Mouse (Mus musculus) granulocyte monocyte progenitor cell, adult 5-6 weeks (primary cell): ENCODE measurements around the gene Ankrd11. TPM values are rescaled to one million over a fixed set of nuclear protein-coding genes. Genes with fewer than 3 reads are reported as not detected.
A peak's percentile ranks its signal among the peaks of the same experiment; 100 is the strongest.
"Not testable (repeated sequence)": the region's sequence is repeated elsewhere in the genome, so short reads cannot be mapped to it uniquely, and the experiment has no call there.

Experiments
- ATAC-seq: replicated peaks from 2 replicates; pipeline ENCODE4 v1.8.0; 2016; ENCODE audit warnings: mild to moderate bottlenecking, moderate TSS enrichment, inconsistent platforms; ENCODE audit not compliant: poor library complexity, severe bottlenecking
- total RNA-seq, 2 experiments: library from RNA; stranded (forward) in 1 of 2; stranded (reverse) in 1 of 2; fragments of 200-712, 200-1000 nt in 1 of 2; fragments of >200 nt in 1 of 2; fragmentation: Nextera tagmentation in 1 of 2; gene quantifications; 2 replicates each; pipeline ENCODE4 v1.2.3; 2014 to 2017

Gene Ankrd11
- total RNA-seq, 2 experiments from 2014 or later, result 63.9 to 86.3 TPM

DNA sequence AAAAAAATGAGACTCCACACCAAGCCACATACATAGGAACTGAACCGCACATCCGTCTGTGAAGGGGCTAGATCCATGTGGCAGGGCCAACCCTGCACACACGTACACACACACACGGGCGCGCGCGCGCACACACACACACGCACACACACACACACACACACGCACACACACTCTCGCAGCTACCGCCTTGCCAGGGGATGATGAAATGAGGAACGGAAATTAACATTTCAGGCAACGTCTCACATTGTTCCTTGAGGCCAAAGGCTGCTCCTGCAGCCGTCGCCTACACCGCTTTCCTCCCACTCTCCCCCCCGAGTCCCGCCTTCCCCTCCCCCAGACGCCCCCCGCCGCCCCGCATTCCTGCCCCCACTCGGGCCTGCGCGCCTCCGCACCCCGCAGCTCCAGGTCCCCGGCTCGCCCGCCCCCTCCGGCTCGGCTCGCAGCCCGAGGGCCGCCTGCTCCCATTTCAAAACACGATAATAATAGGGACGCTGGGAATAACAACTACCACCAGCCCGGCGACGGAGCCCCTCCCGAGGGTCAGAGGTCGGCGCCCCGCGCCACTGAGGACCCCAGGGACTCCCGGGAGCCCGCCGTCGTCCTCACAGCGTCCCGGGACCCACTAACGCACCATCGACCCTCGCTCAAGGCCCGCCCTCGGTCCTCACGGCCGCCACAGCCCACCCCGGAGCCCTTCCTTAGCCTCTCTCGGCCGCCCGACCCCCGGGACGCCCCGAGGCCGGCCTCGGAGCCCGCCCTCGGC is 886 bp downstream of the Ankrd11 start:
- ATAC-seq, result peak; percentile 30

DNA sequence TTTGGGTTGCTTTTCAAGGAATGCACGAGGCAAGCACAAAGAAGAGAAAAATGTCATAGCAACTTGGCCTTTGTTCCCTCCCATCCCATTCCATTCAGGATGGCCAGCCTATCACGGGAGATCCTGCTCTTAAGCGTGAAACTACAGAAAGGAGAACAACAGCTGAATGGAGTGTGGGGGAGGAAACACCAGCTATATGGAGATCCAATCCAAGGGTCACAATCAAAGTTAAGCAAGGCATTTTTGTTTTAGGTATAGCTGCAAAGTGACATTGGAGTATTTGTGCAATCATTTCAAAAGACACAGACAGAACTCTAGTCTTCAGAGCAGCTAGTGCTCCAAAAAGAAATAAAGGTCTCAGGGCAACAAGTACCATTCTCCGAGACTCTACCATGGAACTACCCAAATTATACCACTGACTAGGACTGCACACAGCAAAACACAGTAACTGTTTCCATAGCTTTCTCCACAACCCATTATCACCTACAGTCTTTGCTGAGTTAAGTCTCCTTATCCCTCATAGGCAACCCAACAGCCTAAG is 1.9 kb downstream of the Ankrd11 start:
- peak; percentile 25 for ATAC-seq

DNA sequence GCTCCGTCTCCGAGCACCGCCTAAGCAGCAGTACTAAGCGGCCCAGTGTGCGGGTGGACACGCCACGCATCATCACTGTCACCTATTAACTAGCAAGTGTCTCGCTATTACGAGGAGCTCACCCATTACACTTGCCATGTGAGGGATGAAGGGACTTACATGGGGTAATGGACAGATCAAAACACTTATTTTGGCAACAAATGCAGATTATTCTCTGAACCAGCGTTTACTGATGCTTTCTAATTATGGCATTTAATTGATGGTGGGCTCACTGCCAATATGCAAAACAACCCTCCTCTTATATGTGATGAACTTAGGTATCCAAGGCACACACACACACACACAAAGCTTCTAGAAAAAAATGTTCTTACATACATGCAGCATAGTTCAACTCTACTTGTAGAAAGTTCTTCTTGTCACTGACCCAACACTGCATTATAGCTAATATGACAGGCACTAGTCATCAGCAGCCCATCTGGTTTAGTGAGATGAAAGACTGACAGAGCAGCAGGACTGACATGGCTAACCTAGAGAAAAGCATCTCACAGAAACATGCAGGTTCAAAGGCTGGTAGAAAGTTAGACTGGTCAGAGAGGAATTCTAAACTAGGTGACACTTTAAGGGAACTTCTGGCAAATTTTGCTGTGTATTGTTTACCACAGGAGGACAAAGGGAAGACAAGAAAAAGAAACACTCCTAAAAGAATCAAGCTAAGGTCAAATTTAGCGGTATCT is 2.5 kb downstream of the Ankrd11 start:
- ATAC-seq, result no peak

DNA sequence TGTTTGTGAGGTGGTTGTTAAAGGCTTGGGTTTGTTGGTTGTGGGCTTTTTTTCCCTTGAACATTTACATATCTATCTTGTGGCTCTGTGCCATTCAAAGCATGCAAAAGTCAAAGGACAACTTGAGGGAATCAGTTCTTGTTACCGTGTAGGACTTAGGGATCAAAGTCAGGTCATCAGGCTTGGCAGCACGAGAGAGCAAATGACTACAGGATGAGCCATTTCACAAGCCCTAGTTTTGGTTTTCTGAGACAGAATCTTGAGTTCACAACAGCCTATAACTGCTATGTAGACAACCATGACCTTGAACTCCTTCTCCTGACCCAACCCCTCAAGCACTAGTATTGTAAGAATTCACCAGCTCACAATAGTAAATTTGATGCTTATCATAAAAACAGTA is 3.7 kb downstream of the Ankrd11 start:
- ATAC-seq, result no peak

DNA sequence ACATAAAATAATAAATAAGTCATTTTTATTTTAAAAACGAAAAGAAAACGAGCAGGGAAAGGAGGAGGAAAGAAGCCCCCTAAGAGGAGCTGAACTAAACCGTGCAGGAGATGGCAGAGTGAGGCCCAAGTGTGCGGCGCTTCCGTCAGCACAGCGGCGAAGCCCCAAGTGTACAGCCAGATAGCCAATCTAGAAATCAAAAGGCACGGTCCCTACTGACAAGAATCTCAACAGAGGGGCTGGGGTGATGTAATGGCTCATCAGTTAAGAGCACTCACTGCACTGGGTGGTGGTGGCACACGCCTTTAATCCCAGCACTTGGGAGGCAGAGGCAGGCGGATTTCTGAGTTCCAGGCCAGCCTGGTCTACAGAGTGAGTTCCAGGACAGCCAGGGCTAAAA is 4.6 kb downstream of the Ankrd11 start:
- ATAC-seq, result no peak

DNA sequence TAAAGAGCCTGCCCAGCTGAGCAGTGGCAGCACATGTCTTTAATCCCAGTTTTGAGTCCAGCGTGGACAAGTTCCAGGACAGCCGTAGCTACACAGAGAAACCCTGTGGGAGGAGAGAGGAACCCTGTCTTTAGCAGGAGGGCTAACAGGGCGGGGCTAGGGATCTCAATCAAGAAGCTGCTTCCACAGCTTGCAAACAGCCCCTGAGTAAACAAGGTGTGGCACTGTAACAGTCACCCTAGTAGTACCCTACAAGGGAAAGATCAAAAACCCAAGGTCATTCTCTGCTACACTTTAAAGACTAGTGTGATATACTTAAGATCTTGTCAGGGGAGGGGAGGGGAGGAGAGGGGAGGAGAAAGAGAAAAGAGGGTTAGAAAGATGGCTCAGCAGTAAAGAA is 5.1 kb downstream of the Ankrd11 start:
- no peak for ATAC-seq

DNA sequence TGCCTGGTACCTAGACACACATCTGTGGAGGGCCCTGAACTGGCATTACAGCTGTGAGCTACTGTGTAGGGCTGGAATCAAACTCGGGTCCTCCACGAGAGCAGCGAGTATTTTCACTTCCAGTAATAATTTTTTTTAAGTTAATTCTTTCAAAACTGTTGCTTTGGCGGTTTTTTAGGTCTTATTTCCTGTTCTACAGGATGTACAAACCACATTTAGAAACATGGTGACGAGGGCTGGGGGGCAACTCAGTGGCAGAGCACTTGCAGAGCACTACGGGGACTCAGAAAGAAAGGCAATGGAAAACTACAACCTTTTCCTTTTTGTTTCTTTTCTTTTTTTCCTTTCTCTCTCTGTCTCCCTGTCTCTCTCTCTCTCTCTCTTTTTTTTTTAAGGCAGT is 7.9 kb downstream of the Ankrd11 start:
- peak; percentile 57 for ATAC-seq

DNA sequence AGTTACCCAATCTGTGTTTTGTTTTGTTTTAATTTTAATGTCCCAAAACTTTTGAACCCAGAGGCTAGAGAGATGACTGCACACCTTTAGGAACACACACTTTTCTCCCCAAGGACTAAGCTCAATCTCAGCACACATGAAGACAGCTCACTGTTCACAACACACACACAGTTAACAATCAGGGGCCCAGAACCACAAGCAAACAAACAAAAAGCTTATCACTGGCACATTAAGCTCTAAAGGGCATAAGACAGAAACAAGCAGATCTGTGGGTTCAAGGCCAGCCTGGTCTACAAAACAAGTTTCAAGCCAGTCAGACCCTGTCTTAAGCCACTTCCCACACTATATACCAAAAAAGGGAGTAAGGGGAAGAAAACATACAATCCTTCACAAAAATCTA is 8.6 kb downstream of the Ankrd11 start:
- no peak for ATAC-seq

DNA sequence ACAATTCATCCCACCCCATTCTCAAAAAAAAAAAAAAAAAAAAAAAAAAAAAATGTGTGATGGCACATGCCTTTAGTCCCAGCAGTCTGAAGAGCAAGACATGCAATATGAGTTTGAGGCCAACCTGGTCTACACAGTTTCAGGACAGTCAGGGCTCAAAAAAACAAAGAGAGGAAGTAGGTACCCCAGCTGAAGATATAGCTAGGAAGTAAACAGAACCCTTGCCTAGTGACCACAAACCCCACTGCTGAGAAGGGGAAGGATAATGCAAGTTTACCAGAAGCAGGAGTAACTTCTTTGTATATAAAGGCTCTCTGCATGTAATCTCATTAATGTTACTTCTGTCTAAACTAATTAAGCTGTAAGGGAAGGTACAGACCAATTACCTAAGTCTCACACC is 9.3 kb downstream of the Ankrd11 start:
- peak; percentile 70 for ATAC-seq

DNA sequence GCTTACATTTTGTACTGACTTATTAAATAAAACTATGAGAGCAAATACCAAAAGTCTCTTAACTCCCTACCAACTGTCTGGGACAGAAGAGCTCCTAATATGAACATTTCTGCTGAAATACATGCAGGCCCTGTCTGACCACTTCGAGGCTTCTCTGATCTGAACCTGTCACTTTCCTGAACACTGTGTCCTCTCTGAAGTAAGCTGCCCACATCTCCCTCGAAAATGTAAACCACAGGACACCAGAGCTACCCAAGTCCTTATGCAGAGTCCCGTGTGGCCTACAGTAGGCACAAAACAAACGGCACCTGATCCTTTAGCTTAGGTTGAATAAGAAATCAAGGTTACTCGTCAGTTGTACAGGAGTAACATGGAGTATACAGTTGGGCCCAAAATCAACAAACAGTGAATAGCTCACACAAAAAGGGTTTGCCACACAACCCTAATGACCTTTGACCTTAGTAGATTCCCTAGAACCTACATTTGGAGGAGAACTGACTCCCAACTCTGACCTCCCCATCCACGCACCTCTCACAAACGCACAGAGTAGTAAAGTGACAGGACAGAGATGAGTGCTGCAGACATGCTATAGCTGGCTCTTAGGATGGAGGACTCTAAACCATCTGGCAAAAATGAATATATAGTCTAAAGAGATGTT is 10.6 kb downstream of the Ankrd11 start:
- ATAC-seq, result no peak

DNA sequence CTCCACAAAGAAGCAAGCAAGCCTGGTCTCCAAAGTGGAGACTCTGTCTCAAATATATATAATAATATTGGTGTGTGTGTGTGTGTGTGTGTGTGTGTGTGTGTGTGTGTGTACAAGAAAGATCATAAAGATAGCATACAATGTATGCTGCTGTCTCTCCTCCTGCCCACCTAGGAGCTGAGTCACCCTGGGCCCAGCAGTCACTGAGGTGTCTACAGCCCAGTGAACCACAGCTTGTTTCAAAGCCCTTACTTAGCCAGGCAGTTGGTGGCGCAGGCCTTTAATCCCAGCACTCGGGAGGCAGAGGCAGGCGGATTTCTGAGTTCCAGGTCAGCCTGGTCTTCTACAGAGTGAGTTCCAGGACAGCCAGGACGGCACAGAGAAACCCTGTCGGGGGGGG is 12.0 kb downstream of the Ankrd11 start:
- not testable (repeated sequence) for ATAC-seq

DNA sequence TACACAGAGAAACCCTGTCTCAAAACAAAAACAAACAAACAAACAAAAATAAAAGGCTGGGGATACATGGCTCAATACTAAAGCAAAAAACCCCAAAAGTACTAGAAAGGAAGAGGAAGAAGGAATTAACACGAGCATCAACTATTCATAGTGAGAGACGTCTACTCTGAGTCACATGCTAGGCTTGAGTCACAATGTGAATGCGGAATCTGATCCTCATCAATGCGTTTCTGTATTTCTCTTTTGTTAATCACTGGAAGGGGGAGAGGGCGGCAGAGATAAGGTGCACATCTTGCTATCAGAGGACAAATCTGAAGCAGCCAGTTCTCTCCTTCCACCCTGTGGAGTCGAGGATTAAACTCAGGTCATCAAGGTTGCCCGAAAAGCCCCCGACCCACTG is 14.3 kb downstream of the Ankrd11 start:
- peak; percentile 34; the same call in 1 of the 2 replicates for ATAC-seq

DNA sequence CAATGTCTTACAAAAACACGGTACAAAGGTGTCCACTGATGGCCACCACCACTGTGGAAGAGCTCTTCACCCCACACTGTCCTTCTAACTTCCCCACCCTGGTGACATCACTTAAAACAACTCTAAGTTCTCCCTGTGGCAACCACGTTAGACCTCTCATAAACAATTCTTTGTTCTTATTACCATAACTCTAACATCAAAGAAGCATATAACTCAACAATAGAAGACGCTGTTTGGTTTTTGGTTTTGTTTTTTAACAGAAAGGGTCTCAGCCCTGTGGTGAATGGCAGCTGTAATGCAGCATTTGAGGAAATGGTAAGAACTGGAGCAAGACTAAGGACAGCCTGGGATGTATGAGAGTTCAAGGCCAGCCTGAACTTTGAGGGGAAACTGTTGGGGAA is 16.1 kb downstream of the Ankrd11 start:
- no peak for ATAC-seq

DNA sequence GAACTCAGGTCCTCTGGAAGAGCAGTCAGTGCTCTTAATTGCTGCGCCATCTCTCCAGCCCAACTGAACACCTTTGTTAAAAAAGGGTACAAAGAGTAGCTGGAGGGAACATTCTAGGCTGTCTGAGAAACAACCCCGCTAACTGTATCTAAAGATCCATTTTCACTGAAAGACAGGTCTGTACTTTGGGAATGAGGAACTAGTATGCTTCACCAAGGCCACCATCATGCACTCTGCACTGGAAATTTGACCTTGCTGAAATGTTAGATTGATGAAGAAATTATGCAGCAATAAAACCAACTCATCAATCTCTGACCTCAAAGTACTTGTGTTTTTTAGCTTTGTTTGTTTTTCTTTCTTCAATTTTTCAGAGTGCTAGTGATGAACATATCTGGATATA is 17.9 kb downstream of the Ankrd11 start:
- peak; percentile 34; the same call in 1 of the 2 replicates for ATAC-seq

DNA sequence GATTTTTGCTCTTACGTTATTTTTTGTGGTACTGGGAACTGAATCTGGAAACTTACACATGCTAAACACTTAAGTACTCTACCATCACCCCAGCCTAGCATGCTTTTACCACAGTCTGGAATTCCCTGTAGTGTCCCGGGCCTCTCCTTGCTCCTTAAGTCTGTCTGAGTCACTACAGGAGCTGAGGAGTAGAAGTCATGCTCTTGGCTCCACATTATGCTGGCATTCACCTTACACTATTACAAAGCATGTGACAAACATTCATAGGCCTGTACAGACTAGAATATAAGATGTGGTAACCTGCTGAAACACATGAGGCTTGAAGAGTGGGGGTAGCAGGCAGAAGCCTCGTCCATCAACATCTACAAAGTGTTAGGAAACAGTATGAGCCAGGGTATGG is 19.4 kb downstream of the Ankrd11 start:
- no peak for ATAC-seq

DNA sequence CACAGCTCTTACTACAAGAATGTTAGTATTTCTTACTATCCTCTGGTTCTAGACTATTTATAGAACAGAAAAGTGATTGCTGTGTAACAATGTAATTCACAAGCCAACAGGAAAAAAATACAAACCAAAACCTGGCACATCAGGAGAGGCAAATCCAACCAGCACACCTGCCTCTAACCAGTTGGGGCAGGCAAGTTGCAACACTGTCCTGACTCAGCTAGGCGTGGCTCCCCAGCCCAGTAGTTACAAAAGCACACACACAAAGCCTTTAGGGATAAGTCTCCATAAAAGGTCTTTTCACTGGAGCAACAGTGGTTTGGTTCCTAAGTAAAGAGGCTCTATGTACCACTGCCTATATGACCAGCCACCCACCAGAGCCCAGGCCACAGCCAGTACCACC is 20.8 kb downstream of the Ankrd11 start:
- ATAC-seq, result peak; percentile 62

DNA sequence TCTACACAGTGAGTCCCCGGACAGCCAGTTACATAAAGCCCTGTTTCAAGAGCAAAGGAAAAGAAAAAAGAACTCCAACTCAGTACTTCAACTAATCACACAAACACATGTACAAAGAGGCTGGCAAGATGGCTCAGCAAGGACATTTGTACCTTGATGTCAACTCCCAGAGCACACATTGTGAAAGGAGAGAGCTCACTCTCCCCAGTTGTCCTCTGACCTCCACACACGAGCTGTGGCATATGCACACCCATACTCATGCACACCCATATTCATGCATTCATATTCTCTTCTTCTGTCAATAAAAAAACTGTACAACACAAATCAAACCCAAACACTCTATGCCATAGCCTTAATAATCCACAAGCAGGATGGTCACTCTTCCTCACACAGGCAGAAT is 21.2 kb downstream of the Ankrd11 start:
- ATAC-seq, result no peak

DNA sequence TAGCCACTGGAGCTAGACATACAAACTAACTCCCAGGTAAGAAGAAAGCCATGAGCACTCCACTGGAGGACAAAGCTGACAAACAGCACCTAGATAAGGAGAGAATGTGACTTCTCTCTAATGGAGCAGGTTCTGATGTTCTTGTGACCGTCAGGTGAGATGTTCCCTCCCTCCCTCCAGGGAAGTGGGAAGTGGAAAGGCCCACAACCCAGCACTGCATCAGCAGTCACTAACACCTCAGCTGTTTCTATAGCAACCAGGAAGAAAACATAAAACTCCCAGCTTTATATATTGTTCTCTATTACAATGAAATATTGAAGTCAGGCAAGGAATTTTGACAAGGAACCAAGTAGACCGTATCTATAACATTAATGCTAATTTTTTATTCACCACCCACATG is 22.0 kb downstream of the Ankrd11 start:
- no peak for ATAC-seq

DNA sequence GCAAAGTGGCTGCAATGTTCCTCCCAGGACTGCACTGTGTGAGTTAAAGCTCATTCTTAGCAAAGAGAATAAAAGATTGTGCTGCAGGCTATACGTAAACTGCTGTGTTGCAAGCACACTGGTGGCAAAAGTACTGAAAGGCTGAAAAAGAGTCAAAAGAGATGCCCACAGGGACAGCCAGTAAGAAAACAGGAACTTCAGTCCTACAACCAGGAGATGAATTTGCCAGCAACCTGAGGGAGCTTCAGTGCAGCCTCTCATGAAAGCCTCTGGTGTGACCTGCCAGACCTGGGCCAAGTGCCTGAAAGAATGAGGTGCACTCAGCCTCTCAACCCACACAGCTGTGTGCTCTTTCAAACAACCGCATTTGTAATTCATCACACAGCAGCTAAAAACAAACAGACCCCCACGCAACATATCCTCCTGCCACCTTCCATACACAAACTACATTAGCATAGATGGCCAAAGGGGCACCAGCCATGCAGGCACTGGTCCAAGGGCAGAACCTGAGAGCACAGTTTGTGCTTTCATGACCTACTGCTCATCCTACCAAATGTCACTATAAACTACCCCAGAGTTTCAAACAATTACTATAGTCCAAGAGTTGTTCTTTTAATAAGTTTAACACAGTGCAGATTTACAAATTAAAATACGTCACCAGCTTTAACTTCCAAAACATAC is 23.5 kb downstream of the Ankrd11 start:
- peak; percentile 72 for ATAC-seq

DNA sequence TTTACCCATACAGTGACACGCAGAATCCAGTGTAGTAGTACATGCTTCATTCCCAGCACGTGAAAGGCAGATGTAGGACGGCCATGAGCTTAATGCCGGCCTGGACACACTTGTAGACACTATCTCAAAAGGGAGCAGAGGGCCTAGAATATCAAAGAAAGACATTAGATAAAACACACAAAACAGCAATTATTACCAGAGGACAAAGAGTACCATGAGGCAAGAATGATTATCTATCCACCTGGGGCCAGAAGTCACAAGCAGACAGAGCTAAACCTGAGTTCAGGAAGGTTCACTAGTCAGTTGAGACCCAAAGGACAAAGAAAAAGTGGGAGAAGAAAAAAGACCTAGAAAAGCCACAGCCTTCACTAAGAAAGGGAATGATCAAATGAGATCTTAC is 24.9 kb downstream of the Ankrd11 start:
- no peak for ATAC-seq

DNA sequence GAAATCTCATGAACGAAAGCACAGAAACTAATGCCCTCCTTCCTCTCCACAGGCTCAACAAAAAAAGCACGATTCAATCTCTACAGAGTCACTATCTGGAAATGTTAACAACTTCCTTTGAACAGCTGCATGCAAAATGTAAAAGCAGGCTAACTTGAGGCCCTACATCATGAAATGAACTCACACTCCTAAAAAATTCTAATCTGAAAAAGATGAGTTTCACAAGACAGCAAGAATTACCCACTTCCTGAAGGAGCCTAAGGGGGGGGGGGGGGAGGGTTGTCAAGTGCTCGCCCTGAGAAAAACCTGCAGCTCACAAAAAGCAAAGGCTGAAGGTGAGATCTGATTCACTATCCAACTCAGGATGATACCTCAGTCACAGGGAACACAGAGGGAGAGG is 27.0 kb downstream of the Ankrd11 start:
- peak; percentile 43 for ATAC-seq
